Mouse (Mus musculus) retina, embryonic 14.5 days (tissue): Measurements from ENCODE around the gene Rtkn.
A peak's percentile ranks its signal among the peaks of the same experiment; 100 is the strongest.

Source experiments
- DNase-seq: peaks from one replicate; pipeline ENCODE4 v3.0.0-alpha.2; 2015; ENCODE audit warnings: low spot score

Gene Rtkn

DNA sequence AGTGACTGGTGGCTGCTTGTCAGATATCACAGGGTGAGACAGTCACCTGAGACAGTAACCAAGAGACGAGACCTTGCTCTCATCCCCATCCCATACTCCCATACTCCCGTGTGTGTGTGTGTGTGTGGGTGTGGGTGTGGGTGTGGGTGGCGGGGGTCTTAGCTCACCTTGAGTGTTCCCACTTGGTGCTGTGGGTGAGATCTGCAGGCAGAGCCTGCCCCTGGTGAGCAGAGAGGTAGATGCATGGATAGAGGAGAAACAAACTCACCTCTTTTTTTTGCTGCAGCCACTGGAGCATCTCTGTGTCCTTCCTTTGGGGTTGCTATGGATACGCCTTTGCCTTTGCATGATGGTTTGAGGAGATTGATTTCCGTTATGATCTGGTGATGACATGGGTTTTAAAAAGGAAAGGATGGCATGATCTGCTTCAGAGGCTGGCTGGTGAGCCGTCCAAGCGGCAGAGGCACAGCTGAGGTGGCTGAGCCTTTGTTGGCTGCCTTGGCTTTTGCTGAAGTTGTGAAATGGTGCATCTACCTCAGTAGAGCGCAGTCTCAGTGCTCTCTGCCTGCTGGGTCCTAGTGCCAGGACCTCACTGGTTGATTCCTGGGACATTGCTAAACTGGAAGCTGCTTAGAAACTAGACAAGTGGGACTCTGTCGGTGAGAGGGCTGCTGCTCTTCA lies 37.1 kb downstream of the Rtkn start:
- no peak for DNase-seq

DNA sequence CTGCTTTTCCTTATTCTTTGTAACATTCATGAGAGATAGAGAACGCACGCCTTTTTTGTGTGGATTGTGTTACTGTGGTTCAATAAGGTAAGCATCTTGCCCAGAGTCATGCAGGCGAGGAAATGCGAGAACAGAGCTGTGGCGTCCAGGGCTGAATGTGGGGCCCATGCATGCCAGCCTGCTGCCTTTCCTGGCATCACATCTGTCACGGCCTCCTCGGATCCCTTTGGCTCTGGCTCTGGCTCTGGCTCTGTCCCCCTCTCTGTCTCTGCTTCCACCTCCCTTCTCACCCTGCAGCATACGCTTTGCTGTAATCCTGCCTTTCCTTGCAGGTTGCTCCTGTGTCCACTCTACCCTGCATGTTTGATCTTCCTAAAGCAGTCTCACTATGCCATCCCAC lies 40.7 kb downstream of the Rtkn start:
- no peak for DNase-seq

DNA sequence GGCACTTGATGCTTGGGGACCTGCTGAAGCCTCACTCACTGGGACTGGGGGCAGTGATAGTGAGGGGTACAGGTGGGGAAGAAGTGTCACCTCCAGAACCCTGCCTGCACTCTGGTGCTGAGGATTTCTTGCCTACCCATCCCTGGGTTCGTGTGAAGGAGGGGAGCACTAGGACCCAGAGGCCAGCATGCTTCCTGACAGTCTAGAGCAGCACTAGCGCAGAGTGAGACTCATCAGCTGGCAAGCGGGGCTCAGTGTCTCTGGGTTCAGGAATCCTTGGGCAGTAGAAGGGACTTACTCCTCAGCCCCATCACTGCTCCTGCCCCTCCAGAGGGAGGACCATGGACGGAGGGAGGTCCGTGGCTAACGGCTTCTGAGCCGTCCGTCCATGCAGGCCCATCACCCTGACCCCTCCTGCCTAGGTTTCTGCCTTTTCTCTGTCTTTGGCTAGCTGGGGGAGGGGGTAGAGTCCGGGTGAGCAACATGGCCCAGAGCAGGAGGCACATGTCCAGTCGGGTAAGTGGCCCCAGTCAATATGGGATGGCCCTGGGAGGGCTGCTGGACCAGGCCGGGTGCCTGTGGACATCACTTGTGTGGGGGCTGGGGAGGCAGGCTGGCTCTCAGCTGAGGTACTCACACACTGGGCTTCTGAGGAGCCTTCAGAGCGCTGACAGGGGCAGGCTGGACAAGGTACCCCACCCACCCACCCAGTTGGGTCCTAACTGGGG lies 44.3 kb downstream of the Rtkn start:
- peak; percentile 71 for DNase-seq

DNA sequence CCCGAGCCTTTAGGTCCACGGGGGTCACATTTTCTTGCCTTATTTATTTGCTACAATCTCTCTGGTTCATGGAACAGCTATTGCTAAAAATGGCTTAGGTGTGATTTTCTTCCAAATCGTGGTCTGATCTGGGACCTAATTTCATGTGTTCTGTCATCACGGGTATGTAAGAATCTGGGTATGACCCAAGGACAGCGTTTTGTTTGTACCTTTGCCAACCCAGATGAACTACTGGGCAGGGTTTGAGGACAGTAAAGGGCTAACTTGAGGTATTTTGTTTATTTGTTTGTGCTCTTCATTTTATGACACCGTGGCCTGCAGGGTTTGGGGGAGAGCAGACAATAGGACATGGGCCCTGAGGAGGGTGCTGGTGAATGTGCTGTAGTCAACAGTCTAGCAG lies 45.3 kb downstream of the Rtkn start:
- no peak for DNase-seq

DNA sequence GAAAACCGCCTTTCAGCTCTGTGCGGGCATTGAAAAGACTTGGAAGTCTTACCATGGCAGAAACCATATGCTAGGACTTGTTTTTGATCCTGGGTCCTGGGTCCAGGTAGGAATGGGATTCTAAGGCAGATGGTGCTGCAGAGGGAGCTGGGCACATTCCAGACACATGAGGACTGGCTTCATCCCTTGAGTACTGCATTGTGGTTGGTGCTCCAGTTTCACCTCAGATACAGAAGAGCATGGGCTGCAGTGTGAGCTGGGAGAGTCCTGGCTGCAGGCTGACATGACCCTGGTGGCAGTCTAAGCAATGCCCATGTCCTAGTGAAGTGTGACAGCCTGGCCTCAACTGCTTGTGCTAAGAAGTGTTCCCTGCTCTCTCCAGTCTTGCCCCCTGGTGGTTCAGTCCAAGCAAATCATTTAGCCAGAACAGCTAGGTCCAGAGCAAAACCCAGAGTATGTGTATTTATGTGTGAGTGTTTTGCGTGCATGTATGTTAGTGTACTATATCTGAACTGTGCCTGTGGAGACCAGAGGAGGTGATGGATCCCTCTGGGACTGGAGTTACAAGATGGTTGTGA lies 49.7 kb downstream of the Rtkn start:
- peak; percentile 53 for DNase-seq

GRCm38 (mm10) chr6:83185895-83186861 lies 50.9 kb downstream of the Rtkn start:
- peak; percentile 89 for DNase-seq

DNA sequence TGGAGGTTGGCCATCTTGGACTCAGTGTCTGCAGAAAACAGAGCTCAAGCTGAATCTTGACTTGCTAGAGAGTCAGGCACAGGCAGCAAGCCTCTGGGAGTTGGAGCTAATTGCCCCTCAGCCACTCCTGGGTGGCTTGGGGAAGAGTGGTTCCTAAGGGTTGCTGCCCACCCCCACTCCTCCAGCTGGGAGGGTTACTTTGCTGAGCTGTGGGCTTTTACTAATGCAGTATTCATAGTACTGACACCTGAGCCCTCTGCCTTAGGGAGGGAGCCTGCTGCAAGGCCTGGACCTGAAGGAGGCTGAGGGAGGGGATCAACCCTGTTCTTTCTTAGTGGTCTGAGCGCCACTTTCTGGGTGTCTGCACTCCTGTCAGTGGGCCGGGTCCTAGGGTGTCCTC lies 51.7 kb downstream of the Rtkn start:
- peak; percentile 32 for DNase-seq

DNA sequence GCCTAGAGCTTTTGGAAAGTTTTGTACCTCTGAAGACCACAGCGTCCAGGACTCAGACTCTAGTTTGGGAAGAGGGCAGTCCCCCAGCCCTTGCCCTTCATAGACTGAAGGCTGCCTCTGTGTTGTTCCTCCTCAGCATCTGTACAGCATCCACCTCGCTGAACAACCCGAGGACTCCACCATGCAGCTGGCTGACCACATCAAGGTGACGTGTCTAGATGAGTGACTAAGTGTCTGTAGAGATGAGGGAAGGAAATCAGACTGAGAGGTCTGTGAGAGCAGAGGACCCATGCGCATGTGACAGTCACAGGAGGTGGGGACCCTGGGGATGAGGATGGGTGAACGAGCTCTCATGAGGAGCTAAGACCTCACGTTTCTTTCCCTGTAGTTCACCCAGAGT lies 58.3 kb downstream of the Rtkn start:
- no peak for DNase-seq

- peak; percentile 41 for DNase-seq
Measured at GRCm38 (mm10) chr6:83197345-83198004, 62.2 kb downstream of the Rtkn start.
